In genomic region chr3:27593485-27594138, GRCm38 (mm10) we compare ENCODE assay signal across 20 mouse cellular contexts.
DNase-seq lines count a peak whose midpoint lies in the region; ATAC-seq and TF ChIP-seq lines count a peak whose summit lies in the region.
"Had no signal": no experiment of that assay in that cellular context is flagged by ENCODE, and none has a peak within 500 bp of the region (broad histone marks: within the 10 kb centered on the region; RNA-seq: fewer than 3 reads in every experiment).

No protein-coding gene starts in this region.

- no peak for DNase-seq in kidney, adult 2 months
- DNase-seq in right cerebral cortex, postnatal 25 days, result peak; percentile 17
- DNase-seq in right cerebral cortex, postnatal 10 days (ENCODE audit: low spot score in 2 of 2), result no peak
- no peak for DNase-seq in hindbrain, embryonic 14.5 days (ENCODE audit: low spot score)
- DNase-seq: adrenal gland, postnatal 25 days; cerebellum, adult 9-11 months; embryo, embryonic 11 days; gastrocnemius, postnatal 14 days; liver; liver, postnatal 0 days; lung, postnatal 14 days had no signal

- H3K4me2 ChIP-seq in kidney, embryonic 16.5 days (replicated peaks; ENCODE audit: low read depth, low read length), result no peak overlapping the region
- H3K4me2 ChIP-seq in forebrain, embryonic 16.5 days (ENCODE audit: low read length), result no peak overlapping the region
- no peak overlapping the region for H3K4me2 ChIP-seq in hindbrain, embryonic 14.5 days (replicated peaks)
- no peak overlapping the region for H3K4me2 ChIP-seq in intestine, embryonic 16.5 days (ENCODE audit: low read depth, low read length)
- H3K4me2 ChIP-seq: hindbrain, embryonic 13.5 days; intestine, embryonic 15.5 days; stomach, embryonic 15.5 days had no signal

- 79% methylated on average over 7 of the region's 7 CpGs for WGBS in kidney, embryonic 16.5 days
- WGBS in kidney, adult 2 months, result 81% methylated on average over 7 of the region's 7 CpGs
- WGBS in forebrain, embryonic 16.5 days, result 66% methylated on average over 7 of the region's 7 CpGs
- 86% methylated on average over 7 of the region's 7 CpGs for WGBS in hindbrain, embryonic 14.5 days
- 85% methylated on average over 7 of the region's 7 CpGs for WGBS in intestine, embryonic 16.5 days

- no peak for TF ChIP-seq POLR2A in kidney, adult 2 months (IDR thresholded peaks at IDR 0.05; ENCODE audit: low read depth, low read length)

- H3K27ac ChIP-seq in kidney, embryonic 16.5 days (ENCODE audit: low read length), result peak overlapping the region; percentile 33; the same call in 1 of the 2 replicates
- H3K27ac ChIP-seq in kidney, adult 2 months (ENCODE audit: insufficient read depth, low read depth, low read length), result no peak overlapping the region
- peak overlapping the region; percentile 41 for H3K27ac ChIP-seq in forebrain, embryonic 16.5 days (ENCODE audit: low read length)
- H3K27ac ChIP-seq in hindbrain, embryonic 14.5 days, result no peak overlapping the region
- no peak overlapping the region for H3K27ac ChIP-seq in intestine, embryonic 16.5 days (ENCODE audit: low read length)
- H3K27ac ChIP-seq: hindbrain, embryonic 13.5 days; intestine, embryonic 15.5 days; stomach, embryonic 15.5 days had no signal

- no peaks in the 10 kb centered on the region for H3K9me3 ChIP-seq in kidney, embryonic 16.5 days (ENCODE audit: low read length)
- no peaks in the 10 kb centered on the region for H3K9me3 ChIP-seq in forebrain, embryonic 16.5 days (ENCODE audit: control insufficient read depth, low read length)
- no peaks in the 10 kb centered on the region for H3K9me3 ChIP-seq in hindbrain, embryonic 14.5 days (ENCODE audit: control insufficient read depth, low read length)
- H3K9me3 ChIP-seq in intestine, embryonic 16.5 days (ENCODE audit: control insufficient read depth, low read length), result no peaks in the 10 kb centered on the region
- H3K9me3 ChIP-seq: hindbrain, embryonic 13.5 days; intestine, embryonic 15.5 days; stomach, embryonic 15.5 days had no signal

- no peak for TF ChIP-seq CTCF in kidney, adult 2 months (conservative IDR thresholded peaks at IDR 0.05; ENCODE audit: insufficient read depth, insufficient read length, low read depth, low read length)

- H3K9ac ChIP-seq in kidney, embryonic 16.5 days (replicated peaks; ENCODE audit: low read length), result no peak overlapping the region
- no peak overlapping the region for H3K9ac ChIP-seq in forebrain, embryonic 16.5 days (replicated peaks; ENCODE audit: low read depth, low read length)
- H3K9ac ChIP-seq in hindbrain, embryonic 14.5 days, result no peak overlapping the region
- no peak overlapping the region for H3K9ac ChIP-seq in intestine, embryonic 16.5 days (ENCODE audit: low read depth, low read length)
- H3K9ac ChIP-seq: hindbrain, embryonic 13.5 days; intestine, embryonic 15.5 days; liver, postnatal 0 days; stomach, embryonic 15.5 days had no signal

- H3K36me3 ChIP-seq in kidney, embryonic 16.5 days (ENCODE audit: insufficient read depth, low read length), result no peaks in the 10 kb centered on the region; the same call in 1 of the 2 replicates
- no peaks in the 10 kb centered on the region for H3K36me3 ChIP-seq in kidney, adult 2 months (ENCODE audit: control insufficient read depth, insufficient read depth, low read length)
- H3K36me3 ChIP-seq in forebrain, embryonic 16.5 days (ENCODE audit: control insufficient read depth, insufficient read depth), result no peaks in the 10 kb centered on the region
- H3K36me3 ChIP-seq in hindbrain, embryonic 14.5 days (replicated peaks; ENCODE audit: control insufficient read depth, insufficient read depth), result no peaks in the 10 kb centered on the region
- H3K36me3 ChIP-seq in intestine, embryonic 16.5 days (ENCODE audit: control insufficient read depth, insufficient read depth, low read length), result 0 out of 2 replicates have a peak, but pooled peaks cover 2% of the 10 kb centered on the region
- H3K36me3 ChIP-seq: hindbrain, embryonic 13.5 days; stomach, embryonic 15.5 days had no signal

- H3K4me3 ChIP-seq in kidney, embryonic 16.5 days (ENCODE audit: low read length), result no peak overlapping the region
- H3K4me3 ChIP-seq in kidney, adult 2 months (ENCODE audit: insufficient read depth, low read depth, low read length), result no peak overlapping the region
- no peak overlapping the region for H3K4me3 ChIP-seq in forebrain, embryonic 16.5 days (replicated peaks; ENCODE audit: low read length)
- H3K4me3 ChIP-seq in hindbrain, embryonic 14.5 days (replicated peaks; ENCODE audit: low read length), result no peak overlapping the region
- H3K4me3 ChIP-seq in intestine, embryonic 16.5 days (ENCODE audit: low read length), result no peak overlapping the region
- H3K4me3 ChIP-seq: erythroblast, embryonic 14.5 days; hindbrain, embryonic 13.5 days; intestine, embryonic 15.5 days; megakaryocyte, embryonic 14.5 days; stomach, embryonic 15.5 days had no signal

- peaks cover 12% of the 10 kb centered on the region for H3K4me1 ChIP-seq in kidney, embryonic 16.5 days (ENCODE audit: insufficient read depth, low read length)
- H3K4me1 ChIP-seq in kidney, adult 2 months (ENCODE audit: control insufficient read depth, insufficient read depth, low read length), result peaks cover 6% of the 10 kb centered on the region
- H3K4me1 ChIP-seq in forebrain, embryonic 16.5 days (replicated peaks; ENCODE audit: control insufficient read depth, insufficient read depth, low read length), result peaks cover 5% of the 10 kb centered on the region; the same call in 1 of the 2 replicates
- H3K4me1 ChIP-seq in hindbrain, embryonic 14.5 days (replicated peaks; ENCODE audit: control insufficient read depth, insufficient read depth, low read length), result 0 out of 2 replicates have a peak, but pooled peaks cover 3% of the 10 kb centered on the region
- H3K4me1 ChIP-seq in intestine, embryonic 16.5 days (ENCODE audit: control insufficient read depth, insufficient read depth, low read length), result no peaks in the 10 kb centered on the region
- H3K4me1 ChIP-seq: hindbrain, embryonic 13.5 days; intestine, embryonic 15.5 days; megakaryocyte, embryonic 14.5 days; stomach, embryonic 15.5 days had no signal

- no peak for ATAC-seq in kidney, embryonic 16.5 days (ENCODE audit: low FRiP score, low TSS enrichment)
- peak; percentile 66 for ATAC-seq in forebrain, embryonic 16.5 days
- ATAC-seq in hindbrain, embryonic 14.5 days (ENCODE audit: low FRiP score), result no peak
- ATAC-seq in intestine, embryonic 16.5 days, result no peak
- ATAC-seq: intestine, embryonic 15.5 days; liver, postnatal 0 days; midbrain, embryonic 16.5 days had no signal

- no peaks in the 10 kb centered on the region for H3K27me3 ChIP-seq in kidney, embryonic 16.5 days (ENCODE audit: insufficient read depth, low read length)
- no peaks in the 10 kb centered on the region for H3K27me3 ChIP-seq in kidney, adult 2 months (replicated peaks; ENCODE audit: control insufficient read depth, insufficient read depth, low read length)
- no peaks in the 10 kb centered on the region for H3K27me3 ChIP-seq in forebrain, embryonic 16.5 days (replicated peaks; ENCODE audit: control insufficient read depth, insufficient read depth, low read length)
- no peaks in the 10 kb centered on the region for H3K27me3 ChIP-seq in hindbrain, embryonic 14.5 days (ENCODE audit: control insufficient read depth, insufficient read depth, low read length)
- no peaks in the 10 kb centered on the region for H3K27me3 ChIP-seq in intestine, embryonic 16.5 days (replicated peaks; ENCODE audit: control insufficient read depth, insufficient read depth, low read length)
- H3K27me3 ChIP-seq: hindbrain, embryonic 13.5 days; intestine, embryonic 15.5 days; megakaryocyte, embryonic 14.5 days; stomach, embryonic 15.5 days had no signal

Comparison
In these comparisons a context has a peak if more than half of its experiments do, and no peak if none do; other contexts are left out.
1. H3K27ac ChIP-seq: peak in kidney, embryonic 16.5 days (single experiment) and forebrain, embryonic 16.5 days (single experiment); none in kidney, adult 2 months (single experiment), hindbrain, embryonic 14.5 days (single experiment) and intestine, embryonic 16.5 days (single experiment).